Mouse (Mus musculus) forebrain, postnatal 0 days (tissue): ENCODE measurements around the gene Dyrk3. TPM values are rescaled to one million over a fixed set of nuclear protein-coding genes. Genes with fewer than 3 reads are reported as not detected.
A peak's percentile ranks its signal among the peaks of the same experiment; 100 is the strongest.

Source experiments
- ATAC-seq: fragments of 200-750 bp; cut with Nextera tagmentation; 2 replicates; pipeline ENCODE4 v1.8.0; 2017; ENCODE audit warnings: mild to moderate bottlenecking, moderate library complexity
- DNase-seq: peaks from one replicate; pipeline ENCODE4 v3.0.0-alpha.2; 2015
- H3K27ac ChIP-seq: fragments of 300-500 bp; sonication (generic); 2 replicates; pipeline ENCODE4 v1.5.1; 2014; ENCODE audit warnings: low read depth, mild to moderate bottlenecking, antibody characterized with exemption, low read length, moderate library complexity, mixed read lengths
- H3K27me3 ChIP-seq: fragments of 300-500 bp; sonication (generic); 2 replicates; pipeline ENCODE4 v1.6.1; 2014; ENCODE audit warnings: mild to moderate bottlenecking, low read length, mixed read lengths; ENCODE audit not compliant: insufficient read depth
- H3K36me3 ChIP-seq: fragments of 300-500 bp; sonication (generic); 2 replicates; pipeline ENCODE4 v1.6.1; 2014; ENCODE audit warnings: mild to moderate bottlenecking, moderate library complexity; ENCODE audit not compliant: insufficient read depth
- H3K4me1 ChIP-seq: fragments of 300-500 bp; sonication (generic); 2 replicates; pipeline ENCODE4 v1.6.1; 2014; ENCODE audit warnings: antibody characterized with exemption; ENCODE audit not compliant: insufficient read depth
- H3K4me2 ChIP-seq: fragments of 300-500 bp; sonication (generic); 2 replicates; pipeline ENCODE4 v1.6.1; 2014; ENCODE audit warnings: low read depth, mild to moderate bottlenecking, moderate library complexity
- H3K4me3 ChIP-seq: fragments of 300-500 bp; sonication (generic); 2 replicates; pipeline ENCODE4 v1.5.1; 2014; ENCODE audit warnings: low read depth, low read length, mixed read lengths
- H3K9ac ChIP-seq: fragments of 300-500 bp; sonication (generic); 2 replicates; pipeline ENCODE4 v1.6.1; 2014; ENCODE audit warnings: mild to moderate bottlenecking
- H3K9me3 ChIP-seq: fragments of 300-500 bp; sonication (generic); 2 replicates; pipeline ENCODE4 v1.6.1; 2016; ENCODE audit warnings: low read length
- CTCF ChIP-seq: sonication (generic); IDR thresholded peaks from 2 replicates; pipeline ENCODE4 v1.5.1; 2016; ENCODE audit warnings: antibody characterized with exemption, control low read depth, low read depth
- WGBS: fragments of 180-500 bp; shearing (Covaris S2); extraction: QIAGEN DNeasy Blood & Tissue Kit; methylation state at CpG from one replicate; pipeline ENCODE4 v1.1.7; 2014; 5-methylcytosine and 5-hydroxymethylcytosine counted together
- polyA plus RNA-seq: library from polyadenylated mRNA; unstranded; fragments of >200 nt; fragmentation: Nextera tagmentation; extraction: Ambion mirVana; gene quantifications from 2 replicates; pipeline ENCODE4 v1.2.1, GENCODE M21; 2015
- total RNA-seq: library from RNA; depleted of rRNA; stranded (reverse); fragments of >200 nt; gene quantifications from 2 replicates; pipeline ENCODE4 v1.2.3, GENCODE M21; 2014; rRNA removed

The Dyrk3 gene
- total and polyA plus RNA-seq, 2 experiments from 2014 or later = 16.9 to 17.7 TPM

DNA sequence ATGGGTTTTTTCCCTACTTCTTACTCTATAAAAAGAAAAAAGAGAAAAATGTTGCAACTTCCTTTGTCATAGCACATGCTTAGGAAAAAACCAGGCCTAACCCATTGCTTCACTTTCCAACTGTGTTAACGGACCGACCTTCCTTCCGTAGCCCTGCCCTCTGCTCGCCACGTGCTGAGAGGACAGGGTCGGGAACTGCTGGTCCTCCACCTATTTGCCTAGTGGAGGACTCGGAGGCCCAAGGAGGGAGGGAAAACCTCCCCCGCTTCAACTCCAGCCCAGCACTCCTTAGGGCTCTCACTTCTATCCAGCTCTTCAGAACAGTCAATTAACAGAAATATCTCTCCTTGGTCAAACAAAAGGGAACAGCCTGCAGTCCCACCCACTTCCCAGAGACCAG, 53.9 kb downstream of the Dyrk3 start:
- ATAC-seq (no peak), DNase-seq (no peak)
- Histone ChIP-seq H3K4me1 (peaks cover 20% of the 10 kb centered on the region), H3K4me3 (no peak overlapping the region), H3K9me3 (no peaks in the 10 kb centered on the region), H3K36me3 (no peaks in the 10 kb centered on the region), H3K27me3 (no peaks in the 10 kb centered on the region), H3K27ac (no peak overlapping the region), H3K9ac (no peak overlapping the region), H3K4me2 (no peak overlapping the region)
- 34% methylated on average over 8 of the region's 8 CpGs for WGBS
- TF ChIP-seq CTCF = no peak

DNA sequence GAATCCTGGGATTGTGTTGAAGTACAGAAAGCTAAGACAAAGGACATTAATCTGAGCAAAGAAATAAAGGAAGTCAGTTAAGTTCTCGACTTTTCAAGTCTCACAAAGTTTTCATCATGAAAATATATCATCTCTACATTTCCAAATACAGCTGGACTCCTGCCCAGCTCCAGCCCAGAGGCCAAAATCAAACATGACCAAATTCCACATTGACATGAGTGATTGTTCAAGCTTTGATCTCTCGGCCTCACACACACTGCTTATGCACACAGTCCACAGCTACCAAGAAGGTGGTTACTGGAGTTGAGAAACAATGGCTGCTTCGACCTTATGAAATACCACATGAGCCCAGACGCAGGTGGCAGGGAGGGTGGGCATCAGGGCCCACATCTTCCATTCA, 54.5 kb downstream of the Dyrk3 start:
- H3K27me3 ChIP-seq = no peaks in the 10 kb centered on the region
- H3K9me3 ChIP-seq = no peaks in the 10 kb centered on the region
- peaks cover 27% of the 10 kb centered on the region for H3K4me1 ChIP-seq
- H3K27ac ChIP-seq = no peak overlapping the region
- DNase-seq = no peak
- ATAC-seq = no peak
- no peak overlapping the region for H3K4me3 ChIP-seq
- H3K9ac ChIP-seq = no peak overlapping the region
- no peaks in the 10 kb centered on the region for H3K36me3 ChIP-seq
- H3K4me2 ChIP-seq = no peak overlapping the region
- 72% methylated on average over 4 of the region's 4 CpGs for WGBS
- TF ChIP-seq CTCF = no peak

DNA sequence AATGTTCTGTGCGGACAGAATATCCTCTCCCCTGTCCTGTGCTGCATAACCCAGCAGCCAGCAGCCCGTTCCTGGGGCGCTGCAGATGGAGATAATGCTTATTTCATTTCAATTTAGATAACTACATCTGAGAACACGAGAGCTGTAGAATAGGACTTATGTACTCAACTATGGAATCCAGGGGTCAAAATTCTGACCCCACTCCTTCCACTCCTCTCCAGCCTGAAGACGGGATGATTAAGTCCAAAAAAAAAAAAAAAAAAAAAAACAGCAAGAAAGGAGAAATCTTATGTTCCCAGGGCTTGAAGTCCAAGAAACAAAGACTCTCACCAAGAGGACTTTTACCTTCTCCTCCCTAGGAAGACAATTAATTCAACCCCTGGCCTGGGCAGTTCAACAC, 55.0 kb downstream of the Dyrk3 start:
- no peak overlapping the region for H3K27ac ChIP-seq
- no peak overlapping the region for H3K4me2 ChIP-seq
- 85% methylated on average over 5 of the region's 5 CpGs for WGBS
- H3K27me3 ChIP-seq = no peaks in the 10 kb centered on the region
- peaks cover 28% of the 10 kb centered on the region for H3K4me1 ChIP-seq
- TF ChIP-seq CTCF = no peak
- H3K36me3 ChIP-seq = no peaks in the 10 kb centered on the region
- no peaks in the 10 kb centered on the region for H3K9me3 ChIP-seq
- no peak for DNase-seq
- no peak overlapping the region for H3K4me3 ChIP-seq
- H3K9ac ChIP-seq = no peak overlapping the region
- no peak for ATAC-seq

- Histone ChIP-seq H3K4me1 (peaks cover 16% of the 10 kb centered on the region), H3K27ac (no peak overlapping the region), H3K9me3 (no peaks in the 10 kb centered on the region), H3K4me3 (no peak overlapping the region), H3K27me3 (no peaks in the 10 kb centered on the region), H3K4me2 (no peak overlapping the region), H3K9ac (no peak overlapping the region), H3K36me3 (no peaks in the 10 kb centered on the region)
- no peak for TF ChIP-seq CTCF
- ATAC-seq (no peak), DNase-seq (no peak)
- 100% methylated on average over 1 of the region's 1 CpGs for WGBS
Observed at GRCm38 (mm10) chr1:131080686-131081085, 57.5 kb downstream of the Dyrk3 start.

GRCm38 (mm10) chr1:131079762-131080161, 58.4 kb downstream of the Dyrk3 start:
- ATAC-seq (no peak), DNase-seq (no peak)
- no peak overlapping the region for H3K4me2 ChIP-seq
- WGBS = 74% methylated on average over 4 of the region's 4 CpGs
- peaks cover 18% of the 10 kb centered on the region for H3K4me1 ChIP-seq
- H3K27me3 ChIP-seq = no peaks in the 10 kb centered on the region
- no peak overlapping the region for H3K9ac ChIP-seq
- TF ChIP-seq CTCF = peak; percentile 42
- H3K36me3 ChIP-seq = no peaks in the 10 kb centered on the region
- H3K27ac ChIP-seq = peak overlapping the region; percentile 76; the same call in 1 of the 2 replicates
- no peaks in the 10 kb centered on the region for H3K9me3 ChIP-seq
- no peak overlapping the region for H3K4me3 ChIP-seq

- H3K36me3 ChIP-seq = no peaks in the 10 kb centered on the region
- H3K9me3 ChIP-seq = no peaks in the 10 kb centered on the region
- TF ChIP-seq CTCF = no peak; the same call in 1 of the 2 replicates
- peak overlapping the region; percentile 76 for H3K27ac ChIP-seq
- WGBS = 7% methylated on average over 3 of the region's 3 CpGs
- no peaks in the 10 kb centered on the region for H3K27me3 ChIP-seq
- ATAC-seq = peak; percentile 92
- H3K4me2 ChIP-seq = no peak overlapping the region
- H3K4me3 ChIP-seq = no peak overlapping the region
- peak overlapping the region; percentile 11; the same call in 1 of the 2 replicates for H3K9ac ChIP-seq
- peak; percentile 81 for DNase-seq
- H3K4me1 ChIP-seq = peaks cover 19% of the 10 kb centered on the region
Observed at GRCm38 (mm10) chr1:131078761-131079330, 59.3 kb downstream of the Dyrk3 start.

Other genes starting within 250 kb of the Dyrk3 start
- not detected in 2 replicates for gene Il20, start 226.9 kb downstream of the Dyrk3 start, total RNA-seq
- not detected in 2 replicates for gene Il20, start 226.9 kb downstream of the Dyrk3 start, polyA plus RNA-seq
- gene Il19, start 198.2 kb downstream of the Dyrk3 start, total RNA-seq = not detected in 2 replicates
- not detected in 2 replicates for gene Il19, start 198.2 kb downstream of the Dyrk3 start, polyA plus RNA-seq
- gene Il10, start 118.5 kb downstream of the Dyrk3 start, total RNA-seq = 0.15 TPM in 1 of 2 replicates, not detected in the other
- not detected in 2 replicates for gene Il10, start 118.5 kb downstream of the Dyrk3 start, polyA plus RNA-seq
- 47.9 and 57.3 TPM in 2 replicates for gene Mapkapk2, start 40.5 kb downstream of the Dyrk3 start, total RNA-seq
- 18.0 and 18.3 TPM in 2 replicates for gene Mapkapk2, start 40.5 kb downstream of the Dyrk3 start, polyA plus RNA-seq
- 38.5 and 41.6 TPM in 2 replicates for gene Eif2d, start 14.8 kb upstream of the Dyrk3 start, total RNA-seq
- 49.3 and 49.8 TPM in 2 replicates for gene Eif2d, start 14.8 kb upstream of the Dyrk3 start, polyA plus RNA-seq
- gene Rassf5, start 106.9 kb upstream of the Dyrk3 start, total RNA-seq = 2.2 and 6.7 TPM in 2 replicates
- gene Rassf5, start 106.9 kb upstream of the Dyrk3 start, polyA plus RNA-seq = 1.6 and 2.7 TPM in 2 replicates
- gene Ikbke, start 141.3 kb upstream of the Dyrk3 start, total RNA-seq = 1.9 and 2.6 TPM in 2 replicates
- gene Ikbke, start 141.3 kb upstream of the Dyrk3 start, polyA plus RNA-seq = 0.65 and 0.73 TPM in 2 replicates